Mouse (Mus musculus) thymus, adult 2 months (tissue): Measurements from ENCODE around the gene Cntnap5b.

Experiments used
- CTCF ChIP-seq: fragments of 200-500 bp; IDR thresholded peaks from 2 replicates; pipeline ENCODE4 v1.5.1; 2012; ENCODE audit warnings: mild to moderate bottlenecking, control low read depth, low read length, moderate library complexity, borderline replicate concordance; ENCODE audit not compliant: control insufficient read depth, poor library complexity, insufficient read depth; ENCODE audit errors: extremely low read depth
- POLR2A ChIP-seq: fragments of 200-500 bp; IDR thresholded peaks from 2 replicates; pipeline ENCODE4 v1.6.1; 2012; ENCODE audit warnings: mild to moderate bottlenecking, low read length, control low read depth, moderate library complexity; ENCODE audit not compliant: control insufficient read depth, poor library complexity, insufficient read depth; ENCODE audit errors: extremely low read depth

DNA sequence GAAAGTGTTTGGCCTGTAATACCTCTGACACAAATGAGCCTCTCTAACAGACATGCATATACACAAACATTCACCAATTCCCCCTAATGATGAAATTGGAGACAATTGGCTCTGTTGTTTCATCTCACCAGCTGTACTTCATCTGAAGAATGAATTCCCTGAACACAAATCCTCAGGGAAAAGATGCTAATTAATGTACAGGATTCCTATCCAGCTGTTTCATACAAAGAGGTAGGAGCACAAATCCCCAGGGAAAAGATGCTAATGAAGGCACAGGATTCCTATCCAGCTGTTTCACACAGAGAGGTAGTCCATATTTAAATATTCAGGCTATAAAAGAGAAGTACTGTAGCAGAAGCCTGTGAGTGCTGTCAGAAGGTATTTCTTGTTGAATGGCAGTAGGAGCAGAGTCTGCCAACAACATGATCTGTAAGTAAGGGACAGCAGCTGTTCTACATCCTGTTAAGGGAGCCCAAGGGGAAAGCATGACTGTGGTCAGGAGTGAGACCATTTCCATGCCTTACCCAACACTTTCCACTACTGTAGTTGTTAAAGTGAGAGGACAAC, 644.2 kb downstream of the Cntnap5b start:
- TF ChIP-seq CTCF (no peak), POLR2A (no peak)
